Mouse (Mus musculus) heart, embryonic 11.5 days (tissue): ENCODE measurements around the gene Grk3. TPM values are rescaled to one million over a fixed set of nuclear protein-coding genes. Genes with fewer than 3 reads are reported as not detected.

Experiments
- ATAC-seq: fragments of 200-750 bp; cut with Nextera tagmentation; replicated peaks from 2 replicates; pipeline ENCODE4 v1.8.0; 2017; ENCODE audit warnings: moderate library complexity; ENCODE audit not compliant: insufficient number of reproducible peaks, low FRiP score, low TSS enrichment
- H3K27ac ChIP-seq: fragments of 300-500 bp; sonication (generic); 2 replicates; pipeline ENCODE4 v1.5.1; 2014; ENCODE audit warnings: mild to moderate bottlenecking, low read depth, low read length
- H3K27me3 ChIP-seq: fragments of 300-500 bp; sonication (generic); 2 replicates; pipeline ENCODE4 v1.6.1; 2014; ENCODE audit warnings: mild to moderate bottlenecking, low read length, mixed read lengths; ENCODE audit not compliant: control insufficient read depth, insufficient read depth
- H3K36me3 ChIP-seq: fragments of 300-500 bp; sonication (generic); 2 replicates; pipeline ENCODE4 v1.6.1; 2014; ENCODE audit warnings: mild to moderate bottlenecking, low read length, moderate library complexity, mixed read lengths; ENCODE audit not compliant: control insufficient read depth, insufficient read depth
- H3K4me1 ChIP-seq: fragments of 300-500 bp; sonication (generic); 2 replicates; pipeline ENCODE4 v1.6.1; 2014; ENCODE audit warnings: low read length; ENCODE audit not compliant: control insufficient read depth, insufficient read depth
- H3K4me2 ChIP-seq: fragments of 300-500 bp; sonication (generic); 2 replicates; pipeline ENCODE4 v1.6.1; 2014; ENCODE audit warnings: mild to moderate bottlenecking, moderate library complexity
- H3K4me3 ChIP-seq: fragments of 300-500 bp; sonication (generic); 2 replicates; pipeline ENCODE4 v1.5.1; 2014; ENCODE audit warnings: low read depth, low read length
- H3K9ac ChIP-seq: fragments of 300-500 bp; sonication (generic); 2 replicates; pipeline ENCODE4 v1.6.1; 2014; ENCODE audit warnings: mild to moderate bottlenecking, low read depth, low read length, moderate library complexity
- H3K9me3 ChIP-seq: fragments of 300-500 bp; sonication (generic); replicated peaks from 2 replicates; pipeline ENCODE4 v1.6.1; 2016; ENCODE audit warnings: low read length; ENCODE audit not compliant: control insufficient read depth
- WGBS: fragments of 180-500 bp; shearing (Covaris S2); extraction: QIAGEN DNeasy Blood & Tissue Kit; methylation state at CpG from one replicate; pipeline ENCODE4 v1.1.7; 2014; ENCODE audit not compliant: insufficient replicate concordance; 5-methylcytosine and 5-hydroxymethylcytosine counted together
- polyA plus RNA-seq: library from polyadenylated mRNA; unstranded; fragments of >200 nt; fragmentation: Nextera tagmentation; extraction: Ambion mirVana; gene quantifications from 2 replicates; pipeline ENCODE4 v1.2.1, GENCODE M21; 2014

Grk3 gene
- polyA plus RNA-seq, 1 experiment from 2014 or later, result 10.4 TPM

DNA sequence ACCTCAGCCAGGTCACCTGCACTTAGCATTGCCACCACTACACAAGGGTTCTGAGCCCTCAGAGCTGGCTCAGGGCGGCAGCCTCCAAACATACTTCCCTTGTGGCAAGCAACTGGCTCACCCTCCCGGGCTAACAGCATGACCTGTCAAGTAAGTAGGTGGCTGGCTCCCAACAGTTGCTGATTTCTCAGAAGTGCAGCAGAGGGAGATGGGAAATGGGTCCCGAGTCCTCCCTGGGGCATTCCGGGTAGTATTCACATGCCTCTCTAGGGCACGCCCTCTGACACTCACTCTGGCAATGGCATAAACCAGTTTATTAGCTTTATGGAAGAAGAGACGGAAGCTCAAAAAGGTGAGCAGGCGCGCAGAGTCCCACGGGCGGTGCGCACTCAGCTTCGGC lies 74.6 kb downstream of the Grk3 start:
- Histone ChIP-seq H3K36me3 (no peaks in the 10 kb centered on the region; the same call in 1 of the 2 replicates), H3K9ac (no peak overlapping the region), H3K9me3 (no peaks in the 10 kb centered on the region), H3K4me2 (no peak overlapping the region), H3K27ac (no peak overlapping the region), H3K27me3 (no peaks in the 10 kb centered on the region), H3K4me3 (no peak overlapping the region), H3K4me1 (peaks cover 16% of the 10 kb centered on the region; the same call in 1 of the 2 replicates)
- no peak for ATAC-seq
- 89% methylated on average over 12 of the region's 12 CpGs for WGBS

DNA sequence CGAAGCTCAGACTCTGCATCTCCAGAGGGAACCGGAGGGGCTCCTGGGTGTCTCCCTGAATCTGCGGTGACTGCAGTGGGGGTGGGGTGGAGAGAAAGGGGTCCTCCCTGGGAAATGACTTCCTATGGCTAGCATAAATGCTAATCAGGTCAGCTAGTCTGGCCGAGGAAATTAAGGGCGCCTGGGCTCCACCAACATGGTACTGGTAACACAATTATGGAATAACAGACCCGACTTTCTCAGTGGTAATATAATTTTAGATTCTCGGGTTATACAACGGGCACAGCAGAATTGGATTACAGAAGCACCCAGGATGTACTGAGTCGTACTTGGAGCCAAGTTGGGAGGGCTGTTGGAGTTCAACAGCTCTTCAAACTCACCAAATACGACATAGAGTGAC lies 79.0 kb downstream of the Grk3 start:
- Histone ChIP-seq H3K27me3 (no peaks in the 10 kb centered on the region), H3K4me2 (no peak overlapping the region), H3K27ac (no peak overlapping the region), H3K36me3 (no peaks in the 10 kb centered on the region), H3K4me1 (peaks cover 35% of the 10 kb centered on the region), H3K9me3 (no peaks in the 10 kb centered on the region), H3K4me3 (no peak overlapping the region), H3K9ac (no peak overlapping the region)
- no peak for ATAC-seq
- WGBS, result 67% methylated on average over 10 of the region's 10 CpGs

DNA sequence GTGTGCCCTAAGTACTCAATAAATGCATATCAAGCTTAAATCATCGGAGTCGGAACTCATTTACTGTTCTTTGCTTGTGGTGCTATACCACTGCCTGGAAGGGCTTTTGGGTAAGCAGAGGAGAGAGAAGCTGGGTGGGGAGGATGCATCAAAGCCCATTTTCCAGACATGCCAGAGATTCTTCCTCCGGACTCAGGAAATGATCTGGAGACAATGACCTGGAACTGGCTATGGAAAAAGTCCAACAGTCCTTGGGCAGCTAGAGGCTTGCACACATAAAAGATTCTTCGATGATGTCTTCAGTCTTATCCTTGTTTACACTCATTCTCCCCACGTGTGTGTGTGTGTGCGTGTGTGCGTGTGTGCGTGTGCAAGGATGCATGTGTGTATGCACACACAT lies 80.2 kb downstream of the Grk3 start:
- no peaks in the 10 kb centered on the region for H3K36me3 ChIP-seq
- no peak for ATAC-seq
- no peaks in the 10 kb centered on the region for H3K27me3 ChIP-seq
- no peak overlapping the region for H3K9ac ChIP-seq
- H3K9me3 ChIP-seq, result no peaks in the 10 kb centered on the region
- no peak overlapping the region for H3K27ac ChIP-seq
- WGBS, result 83% methylated on average over 8 of the region's 8 CpGs
- H3K4me2 ChIP-seq, result no peak overlapping the region
- no peak overlapping the region for H3K4me3 ChIP-seq
- H3K4me1 ChIP-seq, result peaks cover 35% of the 10 kb centered on the region

DNA sequence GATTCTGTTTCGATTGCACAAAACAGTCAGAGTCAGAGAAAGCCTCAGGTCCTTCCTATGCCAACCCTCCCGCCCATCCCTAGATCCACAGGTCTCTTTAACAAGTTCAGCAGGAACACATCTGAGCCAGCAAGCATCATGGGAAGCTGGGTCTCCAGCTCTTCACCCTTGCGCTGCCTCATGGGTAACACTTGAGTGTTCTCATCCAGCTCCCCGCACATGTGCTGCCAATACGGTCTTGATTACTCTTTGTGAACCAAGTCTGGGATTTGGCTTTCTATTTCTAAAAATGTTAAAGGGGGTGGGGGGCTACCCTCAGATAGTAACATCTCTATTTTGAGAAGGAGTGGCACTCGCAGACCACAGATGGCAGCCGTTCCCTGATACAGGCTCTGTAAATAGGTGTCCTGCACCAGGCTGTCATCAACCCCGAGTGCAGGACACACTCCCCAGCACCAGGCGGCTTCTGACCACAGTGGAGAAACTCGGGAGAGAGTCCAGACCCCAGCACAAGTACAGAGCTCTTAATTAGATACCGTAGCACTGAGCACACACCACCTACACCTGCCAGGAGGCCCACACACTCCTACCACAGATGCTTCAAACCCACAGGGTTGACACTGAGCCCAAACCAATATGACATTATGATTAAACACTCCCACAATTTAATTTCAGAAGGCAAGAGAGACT lies 82.6 kb downstream of the Grk3 start:
- H3K27ac ChIP-seq, result peak overlapping the region; percentile 54
- H3K4me2 ChIP-seq, result no peak overlapping the region
- no peak overlapping the region for H3K9ac ChIP-seq
- H3K9me3 ChIP-seq, result no peaks in the 10 kb centered on the region
- no peak overlapping the region for H3K4me3 ChIP-seq
- peak; percentile 67 for ATAC-seq
- 42% methylated on average over 11 of the region's 11 CpGs for WGBS
- H3K36me3 ChIP-seq, result no peaks in the 10 kb centered on the region
- H3K4me1 ChIP-seq, result peaks cover 35% of the 10 kb centered on the region
- H3K27me3 ChIP-seq, result no peaks in the 10 kb centered on the region

DNA sequence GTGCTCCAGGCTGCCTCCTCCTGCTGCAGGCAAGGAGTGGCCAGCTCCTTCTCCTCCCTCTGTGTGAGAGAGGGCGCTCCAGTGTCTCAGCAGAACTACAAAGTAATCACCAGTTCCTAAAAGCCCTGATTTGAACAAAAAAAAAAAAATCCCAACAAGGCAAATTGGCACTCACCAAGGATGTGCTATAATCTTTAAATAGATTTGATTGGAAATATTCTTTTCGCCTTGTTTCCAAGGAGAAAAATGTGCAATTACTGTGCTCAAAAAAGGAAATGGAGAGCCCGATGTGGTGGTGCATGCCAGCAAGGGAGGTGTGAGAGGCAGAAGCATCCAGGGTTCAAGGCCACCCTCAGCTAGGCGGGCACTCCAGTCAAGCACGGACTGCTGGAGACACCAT lies 83.7 kb downstream of the Grk3 start:
- Histone ChIP-seq H3K36me3 (no peaks in the 10 kb centered on the region), H3K4me1 (peaks cover 32% of the 10 kb centered on the region), H3K27me3 (no peaks in the 10 kb centered on the region), H3K9me3 (no peaks in the 10 kb centered on the region), H3K4me3 (no peak overlapping the region), H3K27ac (no peak overlapping the region), H3K9ac (no peak overlapping the region), H3K4me2 (no peak overlapping the region)
- ATAC-seq, result no peak
- WGBS, result 81% methylated on average over 5 of the region's 5 CpGs

DNA sequence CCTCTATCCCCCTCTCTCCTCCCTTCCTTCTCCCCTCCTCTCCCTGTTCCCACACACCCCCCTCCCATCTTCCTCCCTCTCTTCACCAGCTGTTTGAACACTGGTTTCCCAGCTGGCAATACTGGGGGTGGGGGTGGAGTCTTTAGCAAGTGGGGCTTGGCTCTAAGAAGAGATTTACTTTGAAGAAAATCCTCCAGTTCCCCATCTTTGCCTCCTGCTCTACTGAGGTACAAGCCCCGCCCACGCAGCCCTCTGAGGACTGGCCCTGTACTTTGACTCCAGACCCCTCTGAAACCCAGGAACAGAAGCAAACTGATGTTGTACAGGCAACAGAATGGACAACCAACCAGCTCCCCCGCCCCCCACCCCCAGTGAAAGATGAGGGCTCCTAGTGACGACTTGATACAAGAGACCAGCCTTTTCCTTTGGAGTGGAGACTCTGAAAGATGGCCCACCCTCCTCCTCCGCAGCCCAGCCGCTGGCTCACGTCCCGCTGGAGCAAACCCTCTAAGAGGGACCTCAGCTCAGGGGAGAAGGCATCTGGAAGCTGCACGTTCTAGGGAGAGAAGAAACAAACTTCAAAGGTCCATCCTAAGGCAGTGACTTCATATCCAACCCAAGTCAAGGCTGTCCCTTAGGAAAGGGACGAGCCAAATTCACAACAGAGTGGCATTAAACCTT lies 87.2 kb downstream of the Grk3 start:
- Histone ChIP-seq H3K27ac (no peak overlapping the region), H3K9me3 (no peaks in the 10 kb centered on the region), H3K9ac (no peak overlapping the region), H3K36me3 (no peaks in the 10 kb centered on the region), H3K4me1 (peaks cover 17% of the 10 kb centered on the region), H3K4me3 (no peak overlapping the region), H3K4me2 (no peak overlapping the region), H3K27me3 (no peaks in the 10 kb centered on the region)
- no peak for ATAC-seq
- 31% methylated on average over 10 of the region's 10 CpGs for WGBS

DNA sequence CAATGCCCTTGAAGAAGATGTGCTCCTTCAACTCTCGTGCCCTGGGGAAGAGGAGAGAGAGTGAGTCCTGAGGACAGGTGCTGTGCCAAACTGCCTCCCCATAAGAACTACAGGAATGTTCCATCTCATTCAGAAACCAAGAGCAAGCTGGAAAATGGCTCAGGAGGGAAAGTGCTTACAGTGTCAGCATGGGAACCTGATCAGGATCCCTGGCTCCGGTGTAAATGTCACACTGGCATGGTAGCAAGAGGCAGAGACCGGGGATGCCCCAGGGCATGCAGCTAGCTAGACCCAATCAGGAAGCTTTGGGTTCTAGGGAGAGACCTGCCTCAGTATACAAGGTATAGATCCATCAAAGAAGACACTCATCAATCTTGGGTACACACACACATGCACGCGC lies 90.2 kb downstream of the Grk3 start:
- Histone ChIP-seq H3K36me3 (no peaks in the 10 kb centered on the region), H3K4me1 (peaks cover 14% of the 10 kb centered on the region; the same call in 1 of the 2 replicates), H3K27ac (no peak overlapping the region), H3K4me2 (no peak overlapping the region), H3K4me3 (no peak overlapping the region), H3K9ac (no peak overlapping the region), H3K27me3 (no peaks in the 10 kb centered on the region), H3K9me3 (no peaks in the 10 kb centered on the region)
- no peak for ATAC-seq
- 93% methylated on average over 5 of the region's 5 CpGs for WGBS

DNA sequence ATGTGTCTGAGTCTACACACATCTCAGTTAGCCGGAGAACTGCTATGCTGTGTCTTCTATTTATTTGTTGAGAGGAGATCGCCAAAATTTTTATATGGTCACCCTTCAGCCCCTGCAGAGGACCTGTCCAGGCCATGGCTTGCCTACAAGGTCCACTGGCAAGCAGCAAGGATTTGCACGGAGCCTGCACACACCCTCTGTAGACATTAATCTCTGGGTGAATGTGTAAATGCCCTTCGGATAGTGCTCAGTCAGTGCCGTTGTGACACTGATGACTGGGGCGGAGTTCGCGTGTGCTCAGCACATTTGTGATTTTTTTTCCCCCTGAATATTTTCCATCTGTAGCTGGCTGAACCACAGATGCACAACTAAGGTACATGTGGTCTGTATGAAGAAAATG lies 90.8 kb downstream of the Grk3 start:
- no peak overlapping the region for H3K9ac ChIP-seq
- peaks cover 14% of the 10 kb centered on the region; the same call in 1 of the 2 replicates for H3K4me1 ChIP-seq
- WGBS, result 86% methylated on average over 8 of the region's 8 CpGs
- H3K27me3 ChIP-seq, result no peaks in the 10 kb centered on the region
- no peak for ATAC-seq
- no peak overlapping the region for H3K4me2 ChIP-seq
- no peak overlapping the region for H3K4me3 ChIP-seq
- no peaks in the 10 kb centered on the region for H3K9me3 ChIP-seq
- no peaks in the 10 kb centered on the region for H3K36me3 ChIP-seq
- no peak overlapping the region for H3K27ac ChIP-seq
